Mouse (Mus musculus) ES-Bruce4 (cell line): ENCODE measurements around the gene Mcrip2. TPM values are rescaled to one million over a fixed set of nuclear protein-coding genes. Genes with fewer than 3 reads are reported as not detected.
A peak's percentile ranks its signal among the peaks of the same experiment; 100 is the strongest.

Experiments
- H3K27ac ChIP-seq: 2 replicates; pipeline ENCODE4 v1.5.1; 2012; ENCODE audit warnings: low read length, inconsistent platforms; ENCODE audit not compliant: insufficient read depth
- H3K27me3 ChIP-seq: 2 replicates; pipeline ENCODE4 v1.6.1; 2012; ENCODE audit warnings: mild to moderate bottlenecking, low read length, inconsistent platforms; ENCODE audit not compliant: control insufficient read depth, poor library complexity, insufficient read depth, severe bottlenecking
- H3K36me3 ChIP-seq: 2 replicates; pipeline ENCODE4 v1.6.1; 2012; ENCODE audit warnings: inconsistent platforms, mild to moderate bottlenecking, low read length, moderate library complexity; ENCODE audit not compliant: control insufficient read depth, poor library complexity, insufficient read depth, severe bottlenecking
- H3K4me1 ChIP-seq: one replicate; pipeline ENCODE4 v1.8.1; 2011; ENCODE audit warnings: low read length; ENCODE audit not compliant: control insufficient read depth, insufficient read depth
- H3K4me3 ChIP-seq: 2 replicates; pipeline ENCODE4 v1.5.1; 2011; ENCODE audit warnings: low read depth, mild to moderate bottlenecking, low read length
- H3K9ac ChIP-seq: 2 replicates; pipeline ENCODE4 v1.6.1; 2012; ENCODE audit warnings: low read depth, mild to moderate bottlenecking, inconsistent platforms; ENCODE audit not compliant: poor library complexity, severe bottlenecking
- H3K9me3 ChIP-seq: replicated peaks from 2 replicates; pipeline ENCODE4 v1.6.1; 2012; ENCODE audit warnings: mild to moderate bottlenecking, low read length, inconsistent platforms; ENCODE audit not compliant: control insufficient read depth, poor library complexity, insufficient read depth, severe bottlenecking
- CTCF ChIP-seq: IDR thresholded peaks from one replicate; pipeline ENCODE4 v1.8.1; 2011; ENCODE audit warnings: low read depth, low read length
- EP300 ChIP-seq: IDR thresholded peaks from 2 replicates; pipeline ENCODE4 v1.6.1; 2011; ENCODE audit warnings: low read depth, low read length; ENCODE audit not compliant: insufficient read depth
- POLR2A ChIP-seq: IDR thresholded peaks from one replicate; pipeline ENCODE4 v1.8.1; 2011; ENCODE audit warnings: low read length; ENCODE audit not compliant: insufficient read depth
- polyA plus RNA-seq: library from polyadenylated mRNA; stranded (reverse); fragments of >200 nt; gene quantifications from 2 replicates; pipeline ENCODE4 v1.2.4, GENCODE M21; 2011; ENCODE audit warnings: low read depth; ENCODE audit not compliant: missing spikeins, insufficient read depth, insufficient read length

Mcrip2 gene
- polyA plus RNA-seq, 1 experiment: 6.1 TPM

DNA sequence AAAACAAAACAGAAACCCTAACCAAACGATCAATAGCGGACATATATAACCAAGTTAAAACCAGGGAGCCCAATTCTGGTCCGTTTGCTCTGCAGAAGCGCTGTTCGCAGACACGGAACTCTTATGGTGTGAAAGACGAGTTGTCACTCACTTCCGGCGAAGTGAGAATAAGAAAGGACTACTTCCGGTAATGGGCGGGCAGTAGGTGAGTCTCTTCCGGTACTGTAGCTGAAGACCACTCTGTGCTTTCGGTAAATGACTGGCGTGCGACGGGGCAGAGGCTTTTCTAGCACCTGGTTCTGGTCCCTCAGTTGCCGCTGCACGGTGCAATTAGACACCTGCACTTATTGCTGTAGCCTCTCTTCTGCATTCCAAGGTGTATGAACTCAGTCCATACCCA is 45.1 kb downstream of the Mcrip2 start, which contains the start of gene Wdr24:
Wdr24 (plus strand) TSS at position 176 of the 400 bp plus-strand sequence.
- Histone ChIP-seq H3K4me3 (peak within 1 kb of the TSS; percentile 93), H3K27ac (no peak within 1 kb of the TSS), H3K9me3 (no peaks in the 10 kb centered on the region), H3K4me1 (no peaks in the 10 kb centered on the region), H3K27me3 (no peaks in the 10 kb centered on the region), H3K36me3 (no peaks in the 10 kb centered on the region; the same call in 1 of the 2 replicates), H3K9ac (peak within 1 kb of the TSS; percentile 60)
- TF ChIP-seq CTCF (no peak), EP300 (no peak), POLR2A (no peak)

DNA sequence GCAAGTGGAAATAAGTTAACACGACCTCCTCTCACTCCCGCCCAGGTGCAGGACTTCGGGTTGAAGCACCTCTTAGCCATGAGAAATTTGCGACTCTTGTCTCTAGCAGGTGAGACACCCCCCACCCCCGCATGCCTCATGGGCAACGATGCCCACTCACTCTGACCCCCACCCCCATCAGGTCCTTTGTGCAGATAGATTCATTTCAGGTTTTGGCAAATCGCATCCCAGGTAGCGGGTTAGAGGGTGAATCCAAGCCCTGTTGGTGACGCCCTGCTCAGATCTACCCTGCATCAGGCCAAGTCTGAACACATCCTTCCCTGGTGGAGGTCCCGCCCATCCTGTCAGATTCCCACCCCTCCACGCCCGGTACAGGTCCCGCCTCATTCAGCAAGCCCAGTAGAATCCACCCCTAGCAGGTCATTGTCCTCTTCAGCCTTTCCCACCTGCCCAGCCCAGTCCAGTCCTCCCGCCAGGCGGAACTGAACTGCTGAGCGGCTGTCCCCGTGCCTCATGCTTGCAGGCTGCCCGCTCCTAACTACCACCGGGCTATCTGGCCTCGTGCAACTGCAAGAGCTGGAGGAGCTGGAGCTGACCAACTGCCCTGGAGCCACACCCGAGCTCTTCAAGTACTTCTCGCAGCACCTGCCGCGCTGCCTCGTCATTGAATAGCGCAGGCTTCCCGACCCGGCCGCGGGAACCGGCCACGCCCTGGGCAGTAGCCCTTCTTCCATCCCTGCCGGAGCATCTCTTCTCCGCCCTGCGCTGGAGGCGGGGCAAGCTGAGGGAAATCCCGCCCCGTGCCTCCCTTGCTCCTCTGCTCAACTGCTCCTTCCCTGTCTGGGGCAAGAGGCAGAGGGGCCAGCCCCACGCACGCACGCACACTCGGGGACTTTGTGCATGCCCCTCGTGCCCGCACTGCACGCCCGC is 49.4 kb downstream of the Mcrip2 start:
- Histone ChIP-seq H3K36me3 (no peaks in the 10 kb centered on the region), H3K9ac (peak overlapping the region; percentile 42; the same call in 1 of the 2 replicates), H3K27me3 (no peaks in the 10 kb centered on the region), H3K27ac (no peak overlapping the region), H3K4me1 (no peaks in the 10 kb centered on the region), H3K9me3 (no peaks in the 10 kb centered on the region), H3K4me3 (peak overlapping the region; percentile 59)
- TF ChIP-seq CTCF: no peak
- TF ChIP-seq POLR2A: peak; percentile 12

DNA sequence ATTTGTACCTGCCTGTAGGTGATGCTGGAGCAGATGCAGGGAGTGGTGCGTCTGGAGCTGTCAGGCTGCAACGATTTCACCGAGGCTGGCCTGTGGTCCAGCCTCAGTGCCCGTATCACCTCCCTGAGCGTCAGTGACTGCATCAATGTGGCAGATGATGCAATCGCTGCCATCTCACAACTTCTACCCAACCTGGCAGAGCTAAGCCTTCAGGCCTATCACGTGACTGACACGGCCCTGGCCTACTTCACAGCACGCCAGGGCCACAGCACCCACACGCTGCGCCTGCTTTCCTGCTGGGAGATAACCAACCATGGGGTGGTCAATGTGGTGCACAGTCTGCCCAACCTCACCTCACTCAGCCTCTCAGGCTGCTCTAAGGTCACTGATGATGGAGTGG is 50.9 kb downstream of the Mcrip2 start:
- Histone ChIP-seq H3K9ac (no peak overlapping the region), H3K27me3 (no peaks in the 10 kb centered on the region)
- TF ChIP-seq EP300 (no peak), POLR2A (no peak), CTCF (no peak)

More for the DNA sequence above, 50.9 kb downstream of the Mcrip2 start:
- Histone ChIP-seq H3K36me3 (no peaks in the 10 kb centered on the region), H3K4me1 (no peaks in the 10 kb centered on the region), H3K4me3 (no peak overlapping the region), H3K27ac (no peak overlapping the region), H3K9me3 (no peaks in the 10 kb centered on the region)

Other genes with a start within 250 kb of the Mcrip2 start
- gene Gng13, start 151.6 kb downstream of the Mcrip2 start, polyA plus RNA-seq: 12.4 and 17.3 TPM in 2 replicates
- gene Chtf18, start 141.3 kb downstream of the Mcrip2 start, polyA plus RNA-seq: 39.4 and 47.2 TPM in 2 replicates
- 17.0 and 18.4 TPM in 2 replicates for gene Rpusd1, start 141.1 kb downstream of the Mcrip2 start, polyA plus RNA-seq
- 0.30 TPM in 1 of 2 replicates, not detected in the other for gene Mslnl, start 132.7 kb downstream of the Mcrip2 start, polyA plus RNA-seq
- gene Msln, start 114.4 kb downstream of the Mcrip2 start, polyA plus RNA-seq: 9.6 and 15.1 TPM in 2 replicates
- 18.8 and 21.3 TPM in 2 replicates for gene Narfl, start 95.0 kb downstream of the Mcrip2 start, polyA plus RNA-seq
- gene Haghl, start 83.1 kb downstream of the Mcrip2 start, polyA plus RNA-seq: 25.7 and 32.1 TPM in 2 replicates
- gene Ccdc78, start 82.2 kb downstream of the Mcrip2 start, polyA plus RNA-seq: not detected in 2 replicates
- gene Fam173a, start 75.9 kb downstream of the Mcrip2 start, polyA plus RNA-seq: 26.0 and 30.6 TPM in 2 replicates
- gene AC134908.4, start 73.1 kb downstream of the Mcrip2 start, polyA plus RNA-seq: 1.6 and 2.6 TPM in 2 replicates
- 29.6 and 35.1 TPM in 2 replicates for gene Metrn, start 71.6 kb downstream of the Mcrip2 start, polyA plus RNA-seq
- 4.7 and 7.0 TPM in 2 replicates for gene Fbxl16, start 59.7 kb downstream of the Mcrip2 start, polyA plus RNA-seq
- 19.8 and 20.7 TPM in 2 replicates for gene Wdr24, start 45.1 kb downstream of the Mcrip2 start, polyA plus RNA-seq
- 13.2 and 16.7 TPM in 2 replicates for gene Jmjd8, start 39.9 kb downstream of the Mcrip2 start, polyA plus RNA-seq
- gene Stub1, start 35.4 kb downstream of the Mcrip2 start, polyA plus RNA-seq: 97.8 and 103 TPM in 2 replicates
- not detected in 2 replicates for gene Rhbdl1, start 31.5 kb downstream of the Mcrip2 start, polyA plus RNA-seq
- gene Gm20683, start 27.0 kb downstream of the Mcrip2 start, polyA plus RNA-seq: 1.4 and 2.3 TPM in 2 replicates
- 23.6 and 29.8 TPM in 2 replicates for gene Rhot2, start 23.9 kb downstream of the Mcrip2 start, polyA plus RNA-seq
- gene Wdr90, start 7.3 kb downstream of the Mcrip2 start, polyA plus RNA-seq: 10.5 and 11.6 TPM in 2 replicates
- gene Mettl26, start 6.3 kb upstream of the Mcrip2 start, polyA plus RNA-seq: 27.9 and 32.6 TPM in 2 replicates
- gene Wfikkn1, start 12.1 kb upstream of the Mcrip2 start, polyA plus RNA-seq: 0.37 and 0.69 TPM in 2 replicates
- 21.3 and 22.7 TPM in 2 replicates for gene Rab40c, start 51.0 kb upstream of the Mcrip2 start, polyA plus RNA-seq
- gene Pigq, start 76.2 kb upstream of the Mcrip2 start, polyA plus RNA-seq: 61.8 and 62.8 TPM in 2 replicates
- 1.2 TPM in 1 of 2 replicates, not detected in the other for gene Nhlrc4, start 76.2 kb upstream of the Mcrip2 start, polyA plus RNA-seq
- not detected in 2 replicates for gene A930017K11Rik, start 83.8 kb upstream of the Mcrip2 start, polyA plus RNA-seq
- 14.2 and 17.0 TPM in 2 replicates for gene Capn15, start 117.0 kb upstream of the Mcrip2 start, polyA plus RNA-seq
- gene Rab11fip3, start 200.8 kb upstream of the Mcrip2 start, polyA plus RNA-seq: 27.5 and 27.6 TPM in 2 replicates
- 24.3 and 26.4 TPM in 2 replicates for gene Decr2, start 221.6 kb upstream of the Mcrip2 start, polyA plus RNA-seq
- gene Nme4, start 226.8 kb upstream of the Mcrip2 start, polyA plus RNA-seq: 110 and 115 TPM in 2 replicates
- gene Tmem8, start 244.5 kb upstream of the Mcrip2 start, polyA plus RNA-seq: 15.6 and 16.5 TPM in 2 replicates